Mouse (Mus musculus) frontal cortex, adult 2 months (tissue): ENCODE measurements around the gene 1810062G17Rik. TPM values are rescaled to one million over a fixed set of nuclear protein-coding genes. Genes with fewer than 3 reads are reported as not detected.

ENCODE experiments used
- DNase-seq, 2 experiments: peaks; one replicate each; pipeline ENCODE4 v3.0.0; 2022; ENCODE audit warnings: low spot score in 1 of 2; ENCODE audit errors: extremely low spot score in 1 of 2
- polyA plus RNA-seq: library from polyadenylated mRNA; depleted of rRNA; stranded (reverse); fragments of >200 nt; gene quantifications from 2 replicates; pipeline ENCODE4 v1.2.3, GENCODE M21; 2012

1810062G17Rik gene
- polyA plus RNA-seq, 1 experiment = not detected

DNA sequence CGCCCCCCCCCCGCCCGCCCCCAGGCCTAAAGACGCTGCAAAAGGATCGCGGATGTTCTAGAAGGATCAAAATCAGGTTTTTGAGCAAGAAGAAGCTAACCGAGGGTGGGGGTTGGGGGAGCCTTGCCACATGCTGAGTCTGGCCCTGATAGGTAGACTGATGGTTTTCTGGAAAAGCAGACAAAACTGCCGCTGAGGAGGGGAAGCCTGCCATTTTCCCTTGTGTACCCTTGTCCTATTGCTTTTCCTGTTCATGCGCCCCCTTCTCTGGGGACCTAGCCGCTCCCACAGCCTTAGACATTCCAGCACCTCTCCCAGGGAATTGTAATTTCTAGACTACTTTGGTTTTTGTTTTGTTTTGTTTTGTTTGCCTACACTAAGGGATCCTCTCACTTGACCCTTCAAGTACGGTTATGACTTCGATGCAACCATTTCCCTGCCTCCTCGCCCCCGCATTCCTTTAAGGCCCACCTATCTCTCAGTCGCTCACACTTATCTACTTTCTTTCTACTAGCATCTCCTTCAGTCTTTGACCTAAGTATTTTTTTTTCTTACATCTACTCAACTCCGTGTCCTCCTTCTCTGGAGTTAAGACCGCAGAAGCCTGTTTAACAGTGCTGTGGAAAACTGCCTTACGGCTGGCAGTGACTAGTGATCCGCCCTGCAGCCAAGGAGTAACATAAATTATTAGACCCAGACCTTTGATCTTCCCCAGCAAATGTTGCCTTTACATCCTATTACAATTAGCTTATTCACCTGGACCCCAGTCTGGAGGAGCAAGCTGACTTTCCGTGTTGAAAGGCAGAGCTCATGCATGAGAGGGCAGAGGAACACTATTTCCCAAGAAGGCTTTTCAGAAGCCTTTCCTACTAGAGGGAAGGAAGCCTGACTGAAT, 771 bp downstream of the 1810062G17Rik start:
- no peak for DNase-seq

DNA sequence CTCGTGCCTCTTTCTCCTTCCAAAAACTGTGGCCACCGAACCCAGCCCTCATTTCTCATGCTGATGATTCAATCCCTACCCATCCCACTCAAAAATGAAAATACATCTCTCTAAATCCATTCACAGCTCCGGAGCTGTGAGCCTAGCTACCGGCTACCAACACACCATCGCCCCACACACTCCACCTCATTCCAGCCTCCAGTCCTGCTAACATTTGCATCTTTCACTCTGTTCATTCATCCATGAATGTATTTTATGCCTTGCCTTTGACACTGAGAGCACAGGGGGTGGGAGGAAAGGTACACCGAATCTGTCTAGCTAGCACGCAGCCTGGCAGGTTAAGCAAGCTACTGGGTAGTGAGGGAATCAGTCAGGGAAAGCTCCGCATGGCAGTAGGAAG, 3.0 kb downstream of the 1810062G17Rik start:
- DNase-seq = peak; percentile 44 to 66

DNA sequence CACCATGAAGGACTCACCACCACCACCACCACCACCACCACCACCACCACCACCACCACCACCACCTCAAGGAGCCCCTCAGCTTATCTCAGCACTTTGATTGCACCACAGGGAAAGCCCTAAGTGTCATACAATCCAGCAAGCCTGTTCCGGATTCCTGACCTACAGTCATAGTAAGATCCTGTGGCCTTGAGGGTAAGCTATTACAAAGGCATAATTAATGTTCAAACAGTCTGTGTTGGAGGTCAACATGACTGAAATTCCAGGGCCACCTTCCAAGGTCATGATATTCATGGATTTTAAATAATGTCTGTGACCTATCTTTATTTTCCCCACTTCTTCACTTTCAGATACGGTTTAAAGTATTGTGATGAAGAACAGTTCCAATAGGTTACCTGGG, 4.7 kb downstream of the 1810062G17Rik start:
- no peak for DNase-seq

DNA sequence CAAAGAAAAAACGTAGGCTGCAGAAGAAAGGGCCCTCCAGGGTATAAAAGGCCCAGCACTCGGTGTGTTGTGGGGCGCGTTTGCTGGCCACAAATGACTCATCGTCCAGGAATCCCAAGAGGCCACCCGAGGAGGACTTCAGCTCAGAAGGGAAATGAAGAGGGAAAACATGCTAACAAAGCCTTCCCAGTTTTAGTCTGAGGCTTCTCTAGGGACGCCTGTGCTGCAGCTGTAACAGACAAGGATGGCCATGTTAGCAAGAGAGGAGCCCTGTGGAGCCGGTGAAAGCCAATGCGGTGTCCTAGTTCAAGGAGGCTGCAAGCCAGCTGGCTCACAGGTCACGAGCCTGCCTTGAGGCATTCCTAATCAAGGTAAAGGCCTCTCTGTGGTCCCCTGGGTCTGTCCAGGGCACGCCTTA, 6.0 kb downstream of the 1810062G17Rik start:
- peak in 1 of 2 experiments; percentile 42 for DNase-seq

DNA sequence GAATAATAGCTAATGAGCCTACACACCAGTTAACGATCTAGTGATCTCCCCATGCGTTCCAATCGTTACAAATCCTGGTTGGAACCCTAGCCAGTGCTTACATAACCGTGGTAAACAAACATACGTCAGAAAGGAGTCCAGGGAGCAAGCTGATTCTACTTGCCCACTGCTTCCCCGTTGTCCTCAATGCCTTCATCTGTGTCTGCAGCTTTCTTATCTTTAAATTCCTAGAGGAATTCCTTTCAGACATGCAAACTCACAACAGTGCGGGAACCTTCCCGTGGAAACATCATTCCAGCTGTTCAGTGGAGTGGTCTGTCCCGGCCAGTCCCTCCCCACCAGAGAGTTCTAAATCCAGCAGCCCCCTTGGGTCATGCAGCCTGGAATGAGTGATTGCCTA, 7.2 kb downstream of the 1810062G17Rik start:
- no peak for DNase-seq

DNA sequence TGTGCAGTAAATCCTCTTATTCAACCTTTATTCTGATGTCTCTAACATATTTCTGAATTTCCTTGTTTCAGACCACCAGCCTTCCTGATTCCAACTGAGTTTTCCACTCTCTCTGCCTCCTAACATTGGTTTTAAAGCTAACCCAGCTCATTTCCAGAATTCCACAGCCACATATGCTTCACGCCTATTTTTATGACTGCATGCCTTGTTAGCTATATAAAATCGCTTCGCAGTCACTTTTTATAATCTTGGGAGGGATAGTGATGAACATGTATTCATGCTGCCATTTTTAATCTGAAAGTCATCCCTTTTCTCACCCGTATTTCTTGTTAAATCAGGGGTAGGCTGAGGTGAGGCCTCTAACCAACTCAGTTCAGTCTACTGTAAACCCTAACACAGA, 8.6 kb downstream of the 1810062G17Rik start:
- peak in 1 of 2 experiments; percentile 35 for DNase-seq

DNA sequence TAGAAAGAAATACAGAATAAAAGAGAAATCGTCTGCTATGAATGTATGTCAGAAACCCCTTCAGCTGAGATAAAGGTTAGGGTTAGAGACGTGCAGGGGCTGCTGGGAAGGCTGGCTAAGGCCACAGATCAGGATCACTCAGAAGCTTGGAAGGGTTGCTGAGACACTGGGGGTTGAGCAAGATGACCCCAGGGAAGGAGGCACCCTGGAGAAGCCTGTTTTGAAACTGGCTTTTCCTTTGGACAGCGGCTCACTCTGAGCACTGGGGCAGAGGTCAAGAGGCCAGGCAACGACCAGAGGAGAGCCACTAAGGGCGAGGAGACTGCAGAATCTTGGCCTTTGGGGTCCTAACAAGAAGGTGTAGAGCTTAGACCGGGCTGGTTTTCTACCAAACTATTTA, 10.4 kb downstream of the 1810062G17Rik start:
- no peak for DNase-seq

DNA sequence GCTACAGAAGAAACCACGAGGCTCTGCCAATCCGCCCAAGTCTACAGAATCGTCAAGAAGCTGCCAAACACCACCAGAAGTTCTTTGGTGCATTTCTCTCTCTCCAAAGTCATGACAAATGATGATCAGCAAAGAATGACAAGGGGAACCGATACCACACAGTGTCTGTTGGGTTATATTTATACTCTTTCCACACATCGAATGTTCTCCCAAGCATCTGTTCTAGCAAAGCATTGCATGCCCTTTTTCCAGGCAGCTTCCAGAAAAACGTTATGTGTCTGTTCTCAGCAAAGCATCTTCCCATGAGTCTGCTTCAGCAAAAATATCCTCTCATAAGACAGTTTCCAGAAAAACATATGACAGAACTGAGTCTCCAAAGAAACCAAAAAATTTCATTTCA, 11.1 kb downstream of the 1810062G17Rik start:
- DNase-seq = no peak

DNA sequence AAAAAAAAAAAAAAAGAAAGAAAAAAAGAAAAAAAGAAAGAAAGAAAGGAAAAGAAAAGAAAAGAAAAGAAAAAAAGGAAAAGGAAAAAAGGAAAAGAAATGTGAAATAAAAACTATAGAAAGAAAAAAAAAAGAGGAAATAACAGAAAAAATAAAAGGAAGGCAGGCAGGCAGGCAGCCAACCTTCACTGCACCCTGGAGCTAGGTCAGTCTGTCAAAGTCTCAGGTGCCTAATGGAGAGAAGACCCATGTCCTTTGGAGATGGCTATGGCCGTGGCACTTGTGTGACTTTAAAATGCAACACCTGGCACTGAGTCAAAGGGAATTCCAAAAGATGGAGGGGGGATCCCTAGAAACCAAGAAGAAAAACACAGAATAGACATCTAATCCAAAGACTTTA, 12.6 kb downstream of the 1810062G17Rik start:
- no peak for DNase-seq

DNA sequence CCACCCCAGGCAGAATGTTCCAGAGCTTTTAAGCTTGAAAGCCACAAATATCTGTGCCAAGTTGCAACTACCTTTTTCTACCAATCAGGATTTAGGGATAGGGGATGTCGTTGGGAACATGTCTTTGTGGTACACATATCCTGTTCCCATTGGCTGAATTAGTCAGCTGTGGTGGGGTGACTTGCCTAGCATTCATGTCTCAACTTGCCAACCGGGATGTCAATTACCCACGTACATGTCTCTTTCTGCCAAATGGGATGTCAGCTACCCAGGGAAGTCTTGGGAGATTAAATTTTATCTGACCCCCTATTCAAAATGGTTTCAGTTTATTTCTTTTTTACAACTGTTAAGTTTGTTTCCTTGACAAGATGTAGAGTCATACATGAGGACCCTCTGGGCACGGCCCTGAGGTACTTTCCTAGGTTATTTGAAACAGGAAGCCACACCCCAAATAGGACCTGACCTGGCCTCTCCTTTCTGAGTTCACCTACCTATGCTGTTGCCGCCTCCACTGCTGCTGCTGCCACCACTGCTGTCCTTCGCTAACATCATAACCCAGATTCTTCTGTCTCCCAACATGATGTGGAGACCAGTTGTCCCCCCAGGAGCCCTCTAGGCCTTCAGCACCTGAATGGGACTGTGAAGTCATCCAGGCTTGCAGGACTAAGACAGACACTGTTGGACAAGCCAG, 13.3 kb downstream of the 1810062G17Rik start:
- DNase-seq = no peak

DNA sequence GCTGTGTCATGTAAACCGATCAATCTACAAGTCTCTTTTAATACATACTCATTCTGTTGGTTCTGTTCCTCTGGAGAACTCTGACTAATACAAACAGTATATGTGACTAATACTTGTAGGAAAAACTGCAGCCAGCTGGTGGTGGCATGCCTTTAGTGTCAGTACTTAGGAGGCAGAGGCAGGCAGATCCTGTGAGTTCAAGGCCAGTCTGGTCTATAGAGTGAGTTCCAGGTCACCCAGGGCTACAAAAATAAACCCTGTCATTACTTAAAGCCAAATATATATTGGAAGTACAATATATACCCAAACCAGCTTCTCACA, 13.8 kb downstream of the 1810062G17Rik start:
- no peak for DNase-seq

DNA sequence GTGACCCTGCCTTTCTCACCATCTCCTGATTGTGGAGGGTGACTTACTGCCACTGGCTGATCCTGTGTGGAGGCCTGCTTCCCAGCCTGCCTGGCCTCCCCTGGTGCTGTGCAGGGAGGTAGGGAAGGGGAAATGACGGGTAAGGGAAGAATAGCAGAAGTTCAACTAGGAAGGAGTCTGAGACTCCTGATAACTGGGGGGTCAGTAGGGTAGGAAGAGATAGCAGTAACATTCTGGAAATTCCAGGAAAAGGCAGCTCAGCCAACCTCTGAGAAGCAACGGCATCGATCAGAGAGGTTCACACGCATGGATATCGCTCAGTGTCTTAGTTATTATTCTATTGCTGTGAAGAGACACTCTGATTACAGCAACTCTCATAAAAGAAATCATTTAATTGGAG, 15.8 kb downstream of the 1810062G17Rik start:
- DNase-seq = no peak

DNA sequence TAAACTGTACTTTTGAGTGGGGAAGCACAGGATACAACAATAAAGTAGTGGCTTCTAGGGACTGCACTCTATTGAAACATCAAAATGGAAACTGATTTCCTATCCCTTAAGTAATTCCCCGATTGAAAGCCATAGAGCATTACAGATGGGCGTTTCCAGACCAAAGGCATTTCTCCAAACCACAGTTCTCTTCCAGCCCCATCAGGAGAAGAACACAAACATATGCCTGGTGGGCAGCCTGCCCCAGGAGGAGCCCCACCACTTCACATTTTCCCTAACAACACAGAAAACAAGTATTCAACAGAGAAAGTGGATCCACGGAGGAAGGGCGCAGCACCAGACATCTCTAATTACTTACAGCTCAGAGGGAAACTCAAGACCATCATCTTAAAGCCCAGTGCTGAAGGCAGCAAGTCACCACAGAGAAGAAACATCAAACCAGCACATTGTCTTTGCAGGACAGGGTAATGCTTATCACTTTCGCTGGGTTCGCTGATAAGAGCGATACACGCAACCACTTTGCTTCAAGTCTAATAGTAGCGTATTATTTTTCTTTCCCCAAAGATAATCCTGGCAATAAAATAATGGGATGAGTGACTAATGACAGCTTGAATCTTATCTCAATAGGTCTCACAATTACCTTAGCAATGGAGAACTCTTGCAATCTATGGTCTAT, 17.1 kb downstream of the 1810062G17Rik start:
- no peak for DNase-seq

DNA sequence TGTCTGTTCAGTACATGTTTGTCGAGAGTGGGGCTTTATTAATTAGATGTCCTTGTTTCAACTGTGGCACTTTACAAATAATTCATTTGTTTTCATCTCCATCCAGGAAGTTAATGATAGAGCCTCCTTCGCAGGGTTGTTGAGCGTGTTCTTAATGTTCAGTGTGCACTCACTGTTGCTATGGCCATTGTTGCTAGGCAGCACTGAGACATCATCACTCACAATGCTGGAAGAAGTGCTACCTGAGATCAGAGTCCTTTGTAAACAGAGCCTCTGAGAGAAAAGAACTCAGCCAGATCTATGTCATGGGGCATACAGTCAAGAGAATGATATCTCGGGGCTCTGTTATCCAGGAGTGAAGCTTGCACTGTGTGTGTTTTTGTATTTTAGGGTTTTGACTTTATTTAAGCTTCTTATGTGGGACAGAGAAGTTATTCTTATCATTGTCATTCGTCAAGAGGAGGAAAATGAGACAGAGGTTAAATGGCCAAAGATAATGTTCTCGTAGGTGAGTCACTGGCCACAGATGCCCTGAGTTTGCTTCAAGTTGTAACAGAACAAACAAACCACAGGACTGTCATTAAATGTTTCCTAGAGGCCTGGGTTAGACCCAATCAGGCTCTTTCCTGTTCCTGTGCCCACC, 18.0 kb downstream of the 1810062G17Rik start:
- no peak for DNase-seq

DNA sequence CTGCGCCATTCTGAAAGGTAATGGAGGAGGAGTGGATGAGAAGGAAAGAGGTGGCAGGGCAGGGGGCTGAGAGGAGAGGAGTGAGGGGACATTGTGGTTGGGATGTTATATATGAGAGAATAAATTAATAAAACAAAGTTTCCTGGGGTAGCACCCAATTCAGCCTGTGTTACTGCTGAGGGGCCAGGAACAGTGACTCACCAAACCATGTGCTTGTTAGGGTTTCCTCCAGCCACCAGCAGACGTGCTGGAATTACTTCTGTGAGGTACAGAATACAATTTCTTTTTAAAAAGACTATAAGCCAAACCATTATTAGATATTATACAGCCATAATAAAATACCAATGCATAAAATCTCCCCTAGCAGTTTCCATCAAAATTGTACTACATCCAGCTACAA, 18.9 kb downstream of the 1810062G17Rik start:
- no peak for DNase-seq

DNA sequence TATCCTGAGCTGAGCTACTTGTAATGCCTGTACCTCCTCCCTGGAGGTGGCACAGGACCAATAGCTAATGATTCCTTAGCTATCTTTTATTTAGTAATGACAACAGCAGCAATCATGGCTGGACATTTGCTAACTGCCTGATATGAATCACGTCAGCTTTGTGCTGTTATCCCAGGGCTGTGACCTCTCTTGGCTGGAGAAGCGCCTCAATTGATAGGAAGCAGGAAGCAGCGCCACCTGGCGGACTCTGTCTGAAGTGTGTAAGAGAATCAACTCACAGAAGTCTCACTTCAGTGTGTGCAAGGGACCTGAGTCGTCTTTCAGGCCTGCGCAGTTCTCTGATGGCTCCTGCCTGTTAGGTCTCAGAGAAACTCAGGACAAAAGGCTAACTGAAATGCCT, 19.7 kb downstream of the 1810062G17Rik start:
- peak; percentile 48 to 95 for DNase-seq

DNA sequence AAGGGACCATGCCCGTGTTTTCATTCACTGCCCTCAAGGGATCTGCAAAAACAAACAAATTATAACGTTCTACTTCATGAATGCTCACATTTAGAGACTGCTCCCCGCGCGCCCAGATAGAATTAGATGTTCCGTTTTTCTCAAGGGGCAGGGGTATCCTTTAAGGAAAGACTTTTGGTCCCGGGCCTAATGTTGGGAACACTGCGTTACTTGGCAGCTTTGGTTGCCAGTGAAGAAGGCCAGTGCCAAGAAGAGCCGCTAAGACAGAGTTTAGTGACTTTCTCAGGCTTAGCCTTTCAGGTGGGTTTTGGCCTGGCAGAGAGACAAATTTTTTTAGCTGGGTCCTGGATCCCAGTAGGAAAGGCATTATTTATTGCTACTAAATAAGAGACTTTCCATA, 20.5 kb downstream of the 1810062G17Rik start:
- DNase-seq = no peak

DNA sequence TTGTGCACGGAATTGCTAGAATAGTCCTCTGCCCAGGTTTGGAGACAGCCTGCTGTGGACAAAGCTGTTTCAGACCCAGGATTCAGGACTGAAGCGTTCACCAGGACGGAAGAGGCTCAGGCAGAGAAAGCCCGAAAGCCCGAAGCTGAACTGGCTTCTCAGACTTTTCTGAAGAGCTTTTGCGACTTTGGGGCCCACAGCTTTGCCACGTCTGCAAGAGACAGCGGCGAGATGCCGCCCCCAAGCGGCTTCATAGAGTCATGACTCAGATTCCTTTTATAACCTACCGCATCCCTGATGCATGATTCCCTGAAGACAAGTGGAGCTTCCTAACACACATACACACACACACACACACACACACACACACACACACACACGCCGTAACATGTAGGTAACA, 21.0 kb downstream of the 1810062G17Rik start:
- peak; percentile 50 to 88 for DNase-seq

DNA sequence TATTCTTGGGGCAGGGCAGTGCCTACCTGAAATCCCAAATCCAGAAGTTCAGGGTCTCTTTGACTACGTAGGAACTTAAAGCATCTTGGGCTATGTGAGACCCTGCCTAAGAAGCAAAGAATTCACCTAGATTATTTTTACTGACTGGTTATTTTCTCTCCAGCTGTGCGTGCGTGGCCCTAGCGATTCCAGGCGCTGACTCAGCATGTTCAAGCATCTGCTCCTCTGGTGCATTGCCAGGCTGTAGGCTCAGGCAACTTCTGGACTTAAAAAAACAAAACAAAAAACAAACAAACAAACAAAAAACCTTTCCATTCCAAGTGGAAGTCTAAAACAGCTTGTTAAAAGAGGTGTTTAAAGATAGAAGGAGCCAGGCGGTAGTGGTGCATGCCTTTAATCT, 22.5 kb downstream of the 1810062G17Rik start:
- DNase-seq = no peak

DNA sequence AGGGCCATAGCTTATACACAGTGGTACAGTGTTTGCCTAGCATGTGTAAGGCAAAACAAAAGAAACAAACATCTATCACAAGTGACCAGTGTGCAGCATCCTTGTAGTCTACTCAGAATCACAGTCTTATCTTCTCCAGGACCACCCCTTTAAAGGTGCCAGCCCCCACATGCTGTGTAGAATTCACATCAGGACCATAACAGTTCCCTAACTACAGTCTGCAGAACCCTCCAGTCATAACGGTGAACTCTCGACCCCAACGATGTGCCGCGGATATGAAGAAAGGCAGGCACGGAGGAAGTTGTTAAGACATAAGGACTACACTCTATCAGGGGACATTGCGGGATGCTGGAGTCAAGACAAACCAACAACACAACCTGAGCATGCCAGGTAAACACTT, 23.7 kb downstream of the 1810062G17Rik start:
- DNase-seq = no peak

DNA sequence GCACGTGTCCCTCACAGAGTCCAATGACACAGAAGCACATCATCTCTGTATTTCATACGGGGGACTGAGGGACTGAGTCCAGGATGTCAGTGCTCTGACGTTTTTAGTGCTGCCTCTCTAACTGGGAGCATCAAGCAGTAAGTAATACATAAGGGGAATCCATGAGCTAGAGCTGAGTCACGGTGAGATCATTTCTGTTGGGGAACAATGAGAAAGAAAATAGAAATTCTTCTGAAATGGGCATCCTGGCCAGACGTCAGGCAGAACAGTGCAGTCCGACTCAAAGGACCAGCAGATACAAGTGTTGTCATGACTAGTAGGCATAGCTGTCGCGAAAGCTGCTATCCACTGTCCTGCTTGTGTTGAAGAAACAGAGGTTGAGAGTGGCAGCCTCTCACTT, 25.2 kb downstream of the 1810062G17Rik start:
- DNase-seq = no peak
